Mouse (Mus musculus): ENCODE measurements around the gene Usp22. TPM values are rescaled to one million over a fixed set of nuclear protein-coding genes. Genes with fewer than 3 reads are reported as not detected.

The Usp22 gene
- polyA plus RNA-seq, 1 experiment: 25.1 TPM

- Histone ChIP-seq H3K27ac (ENCODE audit: insufficient read depth, low read depth, low read length) (no peak overlapping the region), H3K36me3 (ENCODE audit: control insufficient read depth, insufficient read depth, low read length) (no peaks in the 10 kb centered on the region), H3K27me3 (ENCODE audit: control insufficient read depth, insufficient read depth, low read length) (no peaks in the 10 kb centered on the region), H3K4me1 (ENCODE audit: control insufficient read depth, insufficient read depth, insufficient read length, low read length) (peaks cover 2% of the 10 kb centered on the region; the same call in 1 of the 2 replicates), H3K4me3 (ENCODE audit: low read depth, low read length) (no peak overlapping the region)
- no peak for TF ChIP-seq POLR2A (IDR thresholded peaks at IDR 0.05; ENCODE audit: low read depth, low read length)
- no peak for TF ChIP-seq CTCF (IDR thresholded peaks at IDR 0.05; ENCODE audit: extremely low read depth, insufficient read length, insufficient replicate concordance, low read depth, low read length)
- WGBS: 64% methylated on average over 13 of the region's 13 CpGs
Observed at GRCm38 (mm10) chr11:61102397-61103339, 72.2 kb downstream of the Usp22 start.

Other genes starting within 250 kb of the Usp22 start
- 71.6 and 98.9 TPM in 2 replicates for gene Map2k3, start 243.0 kb downstream of the Usp22 start, polyA plus RNA-seq (2012; rRNA removed)
- 0.81 and 1.0 TPM in 2 replicates for gene Kcnj12, start 152.5 kb downstream of the Usp22 start, polyA plus RNA-seq (2012; rRNA removed)
- gene Tnfrsf13b, start 48.3 kb downstream of the Usp22 start, polyA plus RNA-seq (2012; rRNA removed): 12.2 and 30.8 TPM in 2 replicates
- gene Aldh3a1, start 32.5 kb upstream of the Usp22 start, polyA plus RNA-seq (2012; rRNA removed): 0.16 and 3.7 TPM in 2 replicates
- 68.2 and 166 TPM in 2 replicates for gene Aldh3a2, start 92.4 kb upstream of the Usp22 start, polyA plus RNA-seq (2012; rRNA removed)
- 0.06 TPM in 1 of 2 replicates, not detected in the other for gene Slc47a2, start 167.8 kb upstream of the Usp22 start, polyA plus RNA-seq (2012; rRNA removed)
- gene Slc47a1, start 203.3 kb upstream of the Usp22 start, polyA plus RNA-seq (2012; rRNA removed): 9.7 and 25.8 TPM in 2 replicates

All from small intestine, adult 2 months (tissue).